Mouse (Mus musculus) heart, postnatal 25 days (tissue): ENCODE measurements around the gene Kcnj9. TPM values are rescaled to one million over a fixed set of nuclear protein-coding genes. Genes with fewer than 3 reads are reported as not detected.

Experiments
- DNase-seq: peaks from one replicate; pipeline ENCODE4 v3.0.0; 2022; ENCODE audit warnings: low spot score
- intact Hi-C: fragments of 180-260 bp; cut with DNase I; formaldehyde crosslinking; loops from one replicate; pipeline ENCODE4 v1.15.1; 2025
- total RNA-seq, 2 experiments: library from RNA; stranded (reverse); gene quantifications; 2 replicates each; pipeline ENCODE4 v1.2.3; 2021

The Kcnj9 gene
- total RNA-seq, 2 experiments from 2014 or later, result 0.06 TPM; not detected in 1

DNA sequence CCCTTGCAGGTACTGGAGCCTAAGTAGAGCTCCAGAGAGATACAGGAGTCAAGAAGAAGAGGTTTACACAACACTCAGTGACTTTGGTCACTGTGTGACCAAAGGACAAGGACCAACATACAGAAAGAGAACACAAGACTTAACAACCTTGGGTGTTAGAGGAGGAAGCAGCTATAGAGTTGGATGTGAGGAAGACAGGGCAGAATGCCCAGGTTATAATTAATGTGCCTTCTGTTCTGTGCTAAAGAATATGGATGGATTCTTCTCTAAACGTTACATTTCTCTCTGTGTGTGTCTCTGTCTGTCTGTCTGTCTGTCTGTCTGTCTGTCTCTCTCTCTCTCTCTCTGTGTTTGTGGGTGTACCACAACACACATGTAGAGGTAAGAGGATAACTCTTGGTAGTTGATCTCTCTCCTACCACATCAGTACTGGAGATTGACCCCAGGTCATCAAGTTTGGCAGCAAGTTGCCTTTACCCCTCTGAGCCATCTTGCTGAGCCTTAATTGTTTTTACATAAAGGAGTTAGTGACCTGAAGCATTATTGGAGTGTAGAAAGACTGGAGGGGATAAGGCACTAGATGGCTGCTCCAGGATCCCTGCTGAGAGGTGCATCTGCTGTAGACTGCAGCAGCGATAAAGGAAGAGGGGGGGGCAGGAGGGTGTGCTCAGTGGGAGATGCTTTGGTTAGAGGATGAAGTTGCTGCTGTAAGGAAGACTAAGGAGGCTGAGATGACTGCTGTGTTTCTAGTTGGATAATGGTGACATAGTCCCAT, 8.5 kb upstream of the Kcnj9 start:
- intact Hi-C loops, result no loop called here
- DNase-seq, result no peak

- DNase-seq, result no peak
- intact Hi-C loops, result no loop called here
Measured at GRCm38 (mm10) chr1:172335804-172336203, 6.7 kb upstream of the Kcnj9 start.

DNA sequence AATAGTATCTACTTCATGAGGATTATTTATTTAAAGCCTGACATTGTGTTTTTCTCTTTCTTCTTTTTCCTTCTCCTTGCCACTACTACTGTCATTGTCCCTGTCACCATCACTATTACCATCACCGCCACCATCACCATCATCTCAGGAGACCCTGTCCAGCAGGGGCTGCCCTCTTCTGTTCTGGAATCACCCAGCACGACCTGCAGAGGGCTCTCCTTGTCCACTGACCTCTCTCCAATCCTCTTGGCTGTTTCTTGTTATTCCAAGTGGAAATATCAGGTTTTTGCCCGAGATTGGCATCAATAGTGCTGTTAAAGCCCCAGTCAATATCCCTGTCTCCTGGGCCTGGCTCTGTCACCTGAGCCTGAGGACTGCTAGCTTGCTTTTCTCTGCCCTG, 4.4 kb upstream of the Kcnj9 start:
- no peak for DNase-seq
- intact Hi-C loops, result no loop called here

DNA sequence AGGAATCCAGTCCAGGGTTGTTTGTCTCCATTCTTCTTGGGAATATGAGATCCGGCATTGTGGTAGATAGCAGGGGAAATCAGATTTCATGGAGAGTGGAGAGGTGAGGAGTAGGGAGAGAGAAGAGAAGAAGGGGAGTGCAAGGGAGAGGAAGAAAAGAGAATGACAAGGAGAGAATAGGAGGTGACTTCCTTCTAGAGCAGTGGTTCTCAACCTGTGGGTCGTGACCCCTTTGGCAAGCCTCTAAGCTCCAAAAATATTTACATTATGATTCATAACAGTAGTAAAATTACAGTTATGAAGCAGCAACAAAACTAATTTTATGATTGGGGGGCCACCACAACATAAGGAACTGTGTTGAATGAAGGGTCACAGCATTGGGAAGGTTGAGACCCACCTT, 3.8 kb upstream of the Kcnj9 start:
- intact Hi-C loops, result no loop called here

DNA sequence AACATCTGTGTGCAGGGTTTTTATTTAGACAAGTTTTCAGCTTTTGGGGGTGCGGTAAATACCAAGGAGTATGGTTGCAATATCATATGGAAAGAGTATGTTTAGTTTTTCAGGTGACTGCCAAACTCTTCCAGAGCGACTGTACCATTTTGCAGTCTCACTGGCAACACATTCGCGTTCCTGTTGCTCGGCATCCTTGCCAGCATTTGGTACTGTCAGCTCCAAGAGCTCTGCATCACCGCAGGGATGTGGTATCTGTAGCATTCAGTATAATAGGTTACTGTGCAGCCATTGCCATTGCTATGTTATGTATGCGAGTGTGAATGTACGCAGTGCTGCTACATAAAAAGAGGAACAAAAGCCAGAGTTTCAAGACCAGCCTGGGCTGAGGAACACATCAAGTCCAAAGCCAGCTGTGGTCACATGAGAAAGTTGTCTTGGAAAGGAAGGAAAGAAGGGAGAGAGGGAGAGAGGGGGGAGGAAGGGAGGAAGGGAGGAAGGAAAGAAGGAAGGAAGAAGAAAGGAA, 2.4 kb upstream of the Kcnj9 start:
- no peak for DNase-seq
- intact Hi-C loops, result no loop called here

More for the DNA sequence above, 3.8 kb upstream of the Kcnj9 start:
- DNase-seq, result no peak

DNA sequence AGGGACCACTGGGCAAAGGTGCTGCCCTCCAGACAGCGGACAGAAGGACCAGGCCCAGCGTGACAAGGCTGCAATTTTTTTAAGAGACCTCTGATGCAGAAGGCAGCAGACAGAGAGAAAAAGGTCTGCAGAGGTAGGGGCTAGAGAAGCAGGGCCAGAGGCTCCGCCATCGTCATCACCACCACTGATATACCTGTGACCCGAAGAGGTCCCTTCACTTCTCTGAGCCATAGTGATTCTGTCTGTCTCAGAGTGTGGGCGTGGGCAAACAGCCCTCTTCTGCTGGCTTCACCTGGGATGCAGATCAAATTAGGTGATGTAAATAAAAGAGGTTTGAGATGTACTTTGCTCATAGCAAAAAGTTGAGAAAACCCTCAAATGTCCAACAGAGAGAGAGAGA, 498 bp upstream of the Kcnj9 start:
- intact Hi-C loops, result no loop called here
- no peak for DNase-seq

GRCm38 (mm10) chr1:172328461-172328860, 657 bp downstream of the Kcnj9 start:
- no peak for DNase-seq
- intact Hi-C loops, result no loop called here

- intact Hi-C loops, result no loop called here
- DNase-seq, result no peak
Measured at GRCm38 (mm10) chr1:172328041-172328440, 1.1 kb downstream of the Kcnj9 start.

- intact Hi-C loops, result no loop called here
- DNase-seq, result no peak
Measured at GRCm38 (mm10) chr1:172327206-172328001, 1.7 kb downstream of the Kcnj9 start.

DNA sequence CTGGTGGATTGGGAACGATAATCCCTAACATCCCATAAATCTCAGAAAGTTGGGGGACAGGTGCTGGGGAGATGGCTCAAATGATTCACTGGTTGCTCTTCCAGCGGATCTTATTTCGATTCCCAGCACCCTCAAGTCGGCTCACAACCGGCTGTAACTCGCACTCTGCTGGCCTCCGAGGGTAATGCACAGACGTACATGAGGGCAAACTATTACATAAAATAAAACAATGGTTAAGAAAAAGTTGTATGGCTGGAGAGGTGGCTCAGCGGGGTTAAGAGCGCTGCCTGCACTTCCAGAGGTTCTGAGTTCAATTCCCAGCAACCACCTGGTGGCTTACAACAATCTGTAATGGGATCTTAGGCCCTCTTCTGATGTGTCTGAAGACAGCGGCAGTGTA, 2.4 kb downstream of the Kcnj9 start:
- intact Hi-C loops, result no loop called here
- no peak for DNase-seq

DNA sequence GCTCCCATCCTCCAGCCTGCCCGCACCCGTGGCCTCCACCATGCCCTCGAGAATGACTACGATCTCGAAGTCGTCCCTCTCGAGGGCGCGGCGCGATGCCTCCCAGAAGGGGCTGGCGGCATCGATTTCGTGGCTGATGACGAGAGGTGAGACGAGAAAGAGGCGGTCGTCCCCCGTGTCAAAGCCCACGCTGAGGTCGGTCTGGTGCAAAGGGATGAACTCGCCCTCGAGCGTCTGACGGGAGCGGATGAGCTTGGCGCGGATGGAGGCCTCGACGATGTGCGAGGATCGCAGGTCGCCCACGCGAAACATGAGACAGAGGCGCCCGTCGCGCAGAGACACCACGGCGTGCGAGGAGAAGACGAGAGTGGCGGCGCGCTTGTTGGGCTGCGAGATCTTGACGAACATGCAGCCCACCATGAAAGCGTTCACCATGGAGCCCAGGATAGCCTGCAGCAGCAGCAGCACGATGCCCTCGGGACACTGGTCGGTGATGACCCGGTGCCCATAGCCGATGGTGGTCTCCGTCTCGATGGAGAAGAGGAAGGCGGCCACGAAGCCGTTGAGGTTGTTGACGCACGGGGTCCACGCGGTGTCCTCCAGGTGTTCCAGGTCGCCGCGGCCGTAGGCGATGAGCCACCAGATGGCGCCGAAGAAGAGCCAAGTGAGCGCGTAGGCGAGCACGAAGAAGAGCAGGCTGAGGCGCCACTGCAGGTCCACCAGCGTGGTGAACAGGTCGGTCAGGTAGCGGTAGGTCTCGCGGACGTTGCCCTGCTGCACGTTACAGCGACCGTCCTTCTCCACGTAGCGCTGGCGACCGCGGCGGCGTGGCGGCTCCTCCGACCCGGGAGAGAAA, 3.2 kb downstream of the Kcnj9 start:
- intact Hi-C loops, result no loop called here
- DNase-seq, result no peak

DNA sequence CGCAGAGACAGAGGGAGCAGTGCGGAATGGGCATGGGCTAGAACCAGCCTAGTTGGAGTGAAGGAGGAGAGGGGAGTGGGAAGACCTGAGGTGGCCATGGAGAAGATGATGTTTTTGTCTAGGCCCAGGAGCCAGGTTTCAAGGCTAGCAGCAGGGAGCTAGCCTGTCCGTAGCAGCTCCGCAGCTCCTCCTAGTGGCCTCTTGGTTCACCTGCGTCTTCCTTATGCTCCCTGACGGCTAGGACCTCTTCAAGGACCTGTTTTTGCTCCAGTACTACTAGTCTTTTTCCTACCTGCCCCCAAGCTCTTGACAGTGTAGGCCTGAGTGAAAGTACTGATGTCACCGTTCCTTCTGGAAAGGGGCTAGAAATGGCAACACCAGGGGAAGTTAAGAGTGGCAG, 4.4 kb downstream of the Kcnj9 start:
- DNase-seq, result no peak
- intact Hi-C loops, result loop anchor here (5.0 kb wide), 1 partner anchor 507 kb away; no protein-coding TSS in a partner anchor

- no peak for DNase-seq
- intact Hi-C loops, result loop anchor here (5.0 kb wide), 1 partner anchor 507 kb away; no protein-coding TSS in a partner anchor
Measured at GRCm38 (mm10) chr1:172323801-172324359, 5.2 kb downstream of the Kcnj9 start.

- no peak for DNase-seq
- intact Hi-C loops, result loop anchor here (5.0 kb wide), 1 partner anchor 506 kb away; no protein-coding TSS in a partner anchor
Measured at GRCm38 (mm10) chr1:172323298-172323697, 5.8 kb downstream of the Kcnj9 start.

GRCm38 (mm10) chr1:172322725-172323124, 6.4 kb downstream of the Kcnj9 start:
- intact Hi-C loops, result loop anchor here (5.0 kb wide), 1 partner anchor 505 kb away; no protein-coding TSS in a partner anchor
- DNase-seq, result no peak

- intact Hi-C loops, result loop anchor here (5.0 kb wide), 1 partner anchor 503 kb away; no protein-coding TSS in a partner anchor
Measured at GRCm38 (mm10) chr1:172319921-172320411, 9.2 kb downstream of the Kcnj9 start.

DNA sequence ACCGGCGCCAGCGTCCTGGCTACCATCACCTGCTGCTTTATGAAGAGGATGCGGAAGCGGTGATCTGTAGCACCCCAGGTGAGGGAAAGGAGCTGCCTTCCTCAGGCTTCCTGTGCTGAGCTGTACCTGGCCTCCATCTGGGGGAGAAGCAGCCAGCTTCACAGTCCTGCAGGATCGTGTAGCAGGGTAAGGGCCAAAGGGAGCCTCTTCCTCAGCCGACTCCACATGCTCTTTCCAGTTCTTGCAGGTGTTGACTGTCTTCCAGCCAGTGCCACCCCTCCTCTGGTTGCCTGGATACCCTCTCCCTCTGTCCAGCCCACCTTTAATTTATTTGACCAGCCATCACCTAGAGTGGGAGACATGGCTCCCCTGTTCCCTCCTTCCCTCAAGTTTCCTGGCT, 9.8 kb downstream of the Kcnj9 start:
- intact Hi-C loops, result no loop called here
- no peak for DNase-seq

More at GRCm38 (mm10) chr1:172319921-172320411, 9.2 kb downstream of the Kcnj9 start:
- DNase-seq, result no peak

DNA sequence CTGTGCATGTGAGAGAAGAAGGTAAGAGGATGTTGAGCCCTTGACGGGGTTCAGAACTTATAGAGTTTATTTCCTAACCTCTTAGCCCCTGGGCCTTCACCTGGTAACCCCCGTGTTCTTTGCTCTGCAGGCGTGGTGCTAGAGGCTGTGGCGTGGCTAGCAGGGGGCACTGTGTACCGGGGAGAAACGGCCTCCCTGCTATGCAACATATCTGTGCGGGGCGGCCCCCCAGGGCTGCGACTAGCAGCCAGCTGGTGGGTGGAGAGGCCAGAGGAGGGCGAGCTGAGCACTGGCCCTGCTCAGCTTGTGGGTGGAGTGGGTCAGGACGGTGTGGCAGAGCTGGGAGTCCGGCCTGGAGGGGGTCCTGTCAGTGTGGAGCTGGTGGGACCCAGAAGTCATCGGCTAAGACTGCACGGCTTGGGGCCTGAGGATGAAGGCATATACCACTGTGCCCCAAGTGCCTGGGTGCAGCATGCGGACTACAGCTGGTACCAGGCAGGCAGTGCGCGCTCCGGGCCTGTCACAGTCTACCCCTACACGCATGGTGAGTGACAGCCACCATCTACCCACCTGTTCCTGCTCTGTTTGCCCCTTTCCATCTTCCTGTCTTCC, 10.6 kb downstream of the Kcnj9 start:
- no peak for DNase-seq
- intact Hi-C loops, result no loop called here

DNA sequence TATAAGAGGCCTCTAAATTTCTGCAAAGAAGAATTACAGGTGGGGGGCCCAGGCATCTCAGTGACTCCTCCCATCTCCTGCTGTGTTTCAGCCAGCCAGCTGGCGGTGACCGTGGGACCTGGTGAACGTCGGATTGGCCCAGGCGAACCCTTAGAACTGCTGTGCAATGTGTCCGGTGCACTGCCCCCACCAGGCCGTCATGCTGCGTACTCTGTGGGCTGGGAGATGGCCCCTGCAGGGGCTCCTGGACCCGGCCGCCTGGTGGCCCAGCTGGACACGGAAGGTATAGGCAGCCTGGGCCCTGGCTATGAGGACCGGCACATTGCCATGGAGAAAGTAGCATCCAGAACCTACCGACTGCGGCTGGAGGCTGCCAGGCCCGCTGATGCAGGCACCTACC, 11.2 kb downstream of the Kcnj9 start:
- intact Hi-C loops, result no loop called here
- DNase-seq, result no peak
